Comparison of ENCODE assay signal across 17 mouse cellular contexts in the genomic region with DNA sequence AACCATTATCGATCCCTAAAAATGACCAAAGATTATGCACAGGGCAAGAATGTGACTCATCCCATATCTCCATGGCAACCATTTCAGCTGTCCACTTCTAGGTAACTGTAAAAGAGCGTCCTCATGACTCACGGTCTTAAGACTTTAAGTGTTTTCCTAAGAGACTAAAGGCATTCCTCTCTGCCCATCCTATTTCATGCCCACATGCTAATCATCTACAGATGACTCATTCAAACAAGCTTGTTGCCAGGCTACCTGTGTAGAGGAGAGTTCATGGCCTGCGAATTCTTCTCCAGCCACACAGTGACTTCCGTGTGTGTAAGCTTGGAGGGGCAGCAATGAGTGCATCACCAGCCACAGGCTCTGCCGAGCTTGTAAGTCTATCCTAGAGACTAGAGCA. TPM values are rescaled to one million over a fixed set of nuclear protein-coding genes. Genes with fewer than 3 reads are reported as not detected.
DNase-seq lines count a peak whose midpoint lies in the region; ATAC-seq lines count a peak whose summit lies in the region.
"Had no signal": no experiment of that assay in that cellular context is flagged by ENCODE, and none has a peak within 500 bp of the region (broad histone marks: within the 10 kb centered on the region; RNA-seq: fewer than 3 reads in every experiment).

No protein-coding gene starts in this region.

- H3K4me3 ChIP-seq in heart, embryonic 11.5 days (ENCODE audit: low read depth, low read length) = no peak overlapping the region
- H3K4me3 ChIP-seq: forebrain, embryonic 15.5 days; limb, embryonic 15.5 days had no signal

- H3K4me2 ChIP-seq in heart, embryonic 11.5 days = no peak overlapping the region
- H3K4me2 ChIP-seq: forebrain, embryonic 15.5 days; limb, embryonic 15.5 days had no signal

- peaks cover 18% of the 10 kb centered on the region for H3K4me1 ChIP-seq in heart, embryonic 11.5 days (ENCODE audit: control insufficient read depth, insufficient read depth, low read length)

- H3K9ac ChIP-seq in heart, embryonic 11.5 days (ENCODE audit: low read depth, low read length) = no peak overlapping the region
- H3K9ac ChIP-seq: forebrain, embryonic 15.5 days; limb, embryonic 15.5 days had no signal

- no peak overlapping the region for H3K27ac ChIP-seq in heart, embryonic 11.5 days (ENCODE audit: low read depth, low read length)
- H3K27ac ChIP-seq: forebrain, embryonic 15.5 days; hindbrain, postnatal 0 days; limb, embryonic 15.5 days had no signal

- no peaks in the 10 kb centered on the region for H3K36me3 ChIP-seq in heart, embryonic 11.5 days (ENCODE audit: control insufficient read depth, insufficient read depth, low read length)
- H3K36me3 ChIP-seq: forebrain, embryonic 15.5 days; limb, embryonic 15.5 days had no signal

- WGBS in heart, embryonic 11.5 days (ENCODE audit: insufficient replicate concordance) = 65% methylated on average over 6 of the region's 6 CpGs

- no peaks in the 10 kb centered on the region for H3K9me3 ChIP-seq in heart, embryonic 11.5 days (replicated peaks; ENCODE audit: control insufficient read depth, low read length)
- H3K9me3 ChIP-seq: forebrain, embryonic 15.5 days; limb, embryonic 15.5 days had no signal

- H3K27me3 ChIP-seq in heart, embryonic 11.5 days (ENCODE audit: control insufficient read depth, insufficient read depth, low read length) = peaks cover 20% of the 10 kb centered on the region

- DNase-seq in adrenal gland, postnatal 14 days = peak; percentile 17
- DNase-seq in adrenal gland, adult 18-20 months (ENCODE audit: low spot score in 2 of 2) = no peak
- DNase-seq in 3T3-L1 (ENCODE audit: low read depth, low spot score) = peak; percentile 96
- peak; percentile 64 for DNase-seq in fat pad, adult 2 months (ENCODE audit: extremely low read depth, low read depth, low spot score)
- peak; percentile 44 for DNase-seq in lung, postnatal 10 days
- DNase-seq in gastrocnemius, postnatal 25 days = no peak
- DNase-seq in embryo, embryonic 10 days (ENCODE audit: low spot score) = no peak
- DNase-seq: adrenal gland, postnatal 25 days; B cell, adult 2 months; cerebellum, adult 18-20 months; embryo, embryonic 11 days; gastrocnemius, postnatal 14 days; spleen, adult 18-20 months had no signal

- ATAC-seq in heart, embryonic 11.5 days (replicated peaks; ENCODE audit: insufficient number of reproducible peaks, low FRiP score, low TSS enrichment) = no peak
- ATAC-seq: forebrain, embryonic 15.5 days; hindbrain, postnatal 0 days had no signal

RNA-seq across cellular contexts. Expression of gene Lgals3, which starts 4.1 kb away (rescaled TPM):
- total RNA-seq in adrenal gland, postnatal 14 days (2021) = 7.9 and 9.9 TPM in 2 replicates
- 10 to 100 TPM; 18.5 to 42.1 TPM for total RNA-seq in adrenal gland, adult 18-20 months (2021)
- 1 to 10 TPM; 1.8 to 5.1 TPM for total RNA-seq in gastrocnemius, postnatal 25 days (2021)
- polyA plus RNA-seq in heart, embryonic 11.5 days (2014; fragmentation: Nextera tagmentation; extraction: Ambion mirVana) = 1.9 and 2.7 TPM in 2 replicates

RNA-seq across cellular contexts. Expression of gene Dlgap5, which starts 46.5 kb away (rescaled TPM):
- 8.3 and 11.4 TPM in 2 replicates for total RNA-seq in adrenal gland, postnatal 14 days (2021)
- 1 to 10 TPM in 1 of 2 experiments, under 1 TPM in 1; 0.93 to 2.2 TPM for total RNA-seq in adrenal gland, adult 18-20 months (2021)
- under 1 TPM; 0.33 to 0.59 TPM for total RNA-seq in gastrocnemius, postnatal 25 days (2021)
- polyA plus RNA-seq in heart, embryonic 11.5 days (2014; fragmentation: Nextera tagmentation; extraction: Ambion mirVana) = 47.8 and 47.9 TPM in 2 replicates

Comparison
In these comparisons a context has a peak if more than half of its experiments do, and no peak if none do; other contexts are left out.
1. DNase-seq: peak in adrenal gland, postnatal 14 days (single experiment), 3T3-L1 (single experiment), fat pad, adult 2 months (single experiment) and lung, postnatal 10 days (single experiment); none in adrenal gland, adult 18-20 months (0 of 2), gastrocnemius, postnatal 25 days (single experiment) and embryo, embryonic 10 days (single experiment).